Mouse (Mus musculus): ENCODE measurements around the gene Odf3b.

DNA sequence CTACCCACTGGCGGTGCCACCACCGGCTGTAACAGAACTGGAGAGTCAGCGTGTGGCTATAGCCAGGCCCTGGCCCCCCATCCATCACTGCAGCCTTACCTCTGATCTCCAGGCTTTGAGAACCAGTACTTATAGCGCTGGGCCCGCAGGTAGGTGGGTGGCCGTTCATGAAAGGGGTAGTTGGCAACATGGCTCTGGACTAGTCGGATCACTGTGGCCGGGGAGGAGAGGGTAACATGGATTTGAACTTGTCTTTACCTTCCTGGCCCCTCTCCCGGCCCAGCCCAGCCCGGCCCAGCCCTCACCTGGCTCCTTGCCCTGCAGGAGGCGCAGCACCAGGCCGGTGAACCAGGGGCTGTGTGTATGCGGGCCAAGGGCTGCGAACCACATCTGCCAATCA lies 27.0 kb downstream of the Odf3b start:
- TF ChIP-seq CTCF (IDR thresholded peaks at IDR 0.05; ENCODE audit: borderline replicate concordance, insufficient read depth, low read length) (no peak), POLR2A (IDR thresholded peaks at IDR 0.05; ENCODE audit: low read depth, low read length) (no peak)

Measured in embryonic fibroblast, embryonic 13.5 days (primary cell).